Mouse (Mus musculus): Measurements from ENCODE around the gene Kcnj1. TPM values are rescaled to one million over a fixed set of nuclear protein-coding genes. Genes with fewer than 3 reads are reported as not detected.
A peak's percentile ranks its signal among the peaks of the same experiment; 100 is the strongest.

Gene Kcnj1
- total RNA-seq, 1 experiment from 2014 or later, result not detected

DNA sequence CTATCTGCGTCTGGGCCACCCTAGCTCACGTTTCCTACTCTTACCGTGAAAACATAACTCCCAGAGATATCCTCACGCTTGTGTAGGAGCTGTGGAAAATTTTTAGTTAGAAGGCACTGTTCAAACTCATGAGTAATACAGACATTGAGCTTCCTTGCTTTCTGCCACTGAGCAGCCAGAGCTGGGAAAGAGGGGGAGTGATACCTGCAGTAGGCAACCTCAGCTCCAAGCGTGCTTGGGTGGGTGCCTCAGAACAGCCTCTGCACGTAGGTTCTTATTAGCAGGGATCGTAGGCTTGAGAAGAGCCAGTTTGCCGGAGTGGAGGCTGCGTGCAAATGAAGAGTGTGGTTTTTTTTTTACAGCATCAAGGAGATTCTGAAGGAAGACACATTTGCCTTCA is 19.4 kb downstream of the Kcnj1 start:
- no peak for ATAC-seq (replicated peaks; ENCODE audit: low read depth, poor library complexity, severe bottlenecking)

DNA sequence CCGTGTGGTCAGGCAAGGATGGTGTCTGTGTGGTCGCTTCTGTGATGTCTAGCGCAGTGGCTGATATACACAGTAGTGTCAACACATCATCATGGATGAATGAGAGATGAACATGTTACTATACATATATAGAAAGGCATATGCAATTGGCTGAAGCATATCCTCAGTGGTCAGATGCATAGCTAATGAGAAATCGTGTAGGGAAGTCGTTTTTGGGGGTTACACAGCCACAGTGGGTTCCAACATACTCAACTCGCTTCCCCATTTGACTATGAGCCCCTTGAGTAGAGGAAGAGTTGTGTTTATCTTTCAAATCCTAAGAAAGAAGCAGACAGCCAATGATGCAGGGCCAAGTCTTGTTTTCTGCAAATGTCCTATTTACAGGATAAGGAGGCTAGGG is 20.4 kb downstream of the Kcnj1 start:
- 0 out of 2 replicates have a peak, but pooled peaks have one; percentile 8 for ATAC-seq (replicated peaks; ENCODE audit: low read depth, poor library complexity, severe bottlenecking)

DNA sequence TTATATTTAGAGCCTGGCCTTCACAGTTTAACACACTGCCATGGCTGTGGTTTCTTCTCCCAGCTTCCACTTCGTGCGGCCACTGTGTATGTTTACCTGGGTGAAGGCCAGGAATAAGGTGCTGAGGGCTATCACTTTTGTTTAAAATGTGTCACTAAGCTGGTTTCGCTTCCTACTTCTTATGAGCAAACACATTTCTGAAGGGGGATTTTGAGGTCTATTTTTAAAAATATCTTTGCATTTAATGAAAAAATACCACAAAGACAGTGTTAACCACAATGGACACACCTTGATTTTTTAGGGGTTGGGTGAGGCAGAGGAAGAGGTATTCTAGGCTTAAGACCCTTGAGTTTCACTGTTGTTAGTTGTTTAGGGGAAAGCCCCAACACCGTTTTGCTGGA is 22.5 kb downstream of the Kcnj1 start:
- ATAC-seq (replicated peaks; ENCODE audit: low read depth, poor library complexity, severe bottlenecking), result no peak; the same call in 1 of the 2 replicates

DNA sequence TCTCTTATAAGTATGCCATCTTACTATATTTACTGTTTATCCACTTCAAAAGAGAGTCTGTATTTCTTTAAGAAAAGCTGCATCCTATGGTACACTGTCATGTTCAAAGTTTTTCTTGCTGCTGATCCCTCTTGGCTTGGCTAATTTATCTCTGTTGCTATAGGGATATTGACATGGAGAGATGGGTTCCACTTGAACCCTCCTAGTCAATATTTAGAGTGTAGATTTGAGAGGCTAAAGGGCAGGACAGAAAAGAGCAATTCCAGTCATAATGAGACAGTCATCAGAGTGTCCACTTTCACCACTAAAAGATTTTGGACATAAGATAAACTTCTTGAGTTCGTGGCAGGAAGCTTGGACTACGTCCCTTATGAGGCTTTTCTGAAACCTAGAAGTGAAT is 27.9 kb downstream of the Kcnj1 start:
- ATAC-seq (replicated peaks; ENCODE audit: low read depth, poor library complexity, severe bottlenecking), result 0 out of 2 replicates have a peak, but pooled peaks have one; percentile 0

DNA sequence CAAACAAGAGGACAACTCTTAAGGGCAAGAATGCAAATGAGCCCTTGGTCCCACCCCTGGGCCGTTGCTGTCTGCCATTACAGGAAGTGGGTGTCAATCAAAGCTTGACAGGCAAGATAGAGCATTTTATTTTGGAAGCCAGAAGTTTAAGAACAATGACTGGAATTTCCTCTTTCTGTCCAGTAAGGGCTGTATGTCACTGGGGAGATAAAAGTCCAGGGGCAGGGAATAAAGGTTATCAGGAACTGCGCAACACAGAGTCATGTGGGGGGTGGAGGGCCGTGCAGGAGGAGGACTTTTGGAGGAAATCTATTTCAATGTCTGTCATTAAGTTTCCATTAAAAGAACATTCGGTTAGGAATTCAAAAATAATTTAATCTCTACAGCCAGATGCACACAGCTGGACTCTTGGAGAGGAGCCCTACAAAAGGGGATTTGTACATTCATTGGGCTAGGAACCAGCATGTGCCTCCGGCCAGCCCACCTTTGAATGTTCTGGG is 28.4 kb downstream of the Kcnj1 start:
- peak; percentile 74 for ATAC-seq (replicated peaks; ENCODE audit: low read depth, poor library complexity, severe bottlenecking)

DNA sequence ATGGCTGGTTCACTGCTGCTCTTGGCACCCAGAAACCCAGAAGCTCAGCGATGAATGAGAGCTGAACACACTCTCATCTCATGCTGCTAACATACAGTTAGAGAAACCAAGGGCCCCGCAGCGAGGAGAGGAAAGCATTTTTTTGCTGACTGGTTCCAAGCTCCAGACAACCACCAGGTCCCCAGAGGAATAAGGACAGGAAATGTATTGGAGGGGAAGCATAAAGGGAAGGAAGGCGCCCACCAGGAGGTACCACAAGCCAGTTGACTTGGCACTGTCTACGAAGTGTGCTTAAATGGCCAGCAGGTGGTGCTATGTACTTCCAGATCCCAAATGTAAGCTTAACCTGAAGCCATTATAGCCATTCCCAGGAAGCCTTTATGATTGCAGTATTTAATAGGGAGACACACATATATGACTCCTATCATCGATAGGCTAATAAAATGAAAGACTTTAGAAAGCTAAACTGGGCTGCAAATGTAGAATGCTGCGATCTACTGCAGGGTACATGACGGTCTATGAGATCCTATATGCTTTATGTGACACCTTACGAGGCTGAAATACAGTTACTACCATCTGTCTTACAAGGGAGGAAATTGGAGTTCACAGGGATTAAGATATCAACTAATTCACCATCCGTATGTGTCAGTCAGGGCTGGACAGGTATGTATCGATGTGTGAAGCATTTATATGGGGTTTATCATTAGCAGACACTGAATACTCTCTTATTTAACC is 33.1 kb downstream of the Kcnj1 start:
- peak; percentile 58 for ATAC-seq (replicated peaks; ENCODE audit: low read depth, poor library complexity, severe bottlenecking)

DNA sequence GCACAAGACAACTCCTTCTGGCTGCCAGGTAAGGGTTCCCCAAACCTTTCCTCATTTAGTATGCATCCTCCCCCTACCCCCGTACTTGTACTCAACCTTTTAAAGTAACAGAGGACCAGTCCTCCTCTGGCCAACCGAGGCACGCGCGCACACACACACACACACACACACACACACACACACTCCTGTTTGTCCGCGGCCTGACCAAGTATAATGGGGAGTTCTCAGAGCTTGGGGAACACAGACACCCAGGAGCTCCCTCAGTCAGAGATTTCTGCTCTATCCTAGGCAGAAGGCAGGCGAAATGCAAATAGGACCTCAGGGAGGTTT is 36.4 kb downstream of the Kcnj1 start:
- ATAC-seq (replicated peaks; ENCODE audit: low read depth, poor library complexity, severe bottlenecking), result no peak

DNA sequence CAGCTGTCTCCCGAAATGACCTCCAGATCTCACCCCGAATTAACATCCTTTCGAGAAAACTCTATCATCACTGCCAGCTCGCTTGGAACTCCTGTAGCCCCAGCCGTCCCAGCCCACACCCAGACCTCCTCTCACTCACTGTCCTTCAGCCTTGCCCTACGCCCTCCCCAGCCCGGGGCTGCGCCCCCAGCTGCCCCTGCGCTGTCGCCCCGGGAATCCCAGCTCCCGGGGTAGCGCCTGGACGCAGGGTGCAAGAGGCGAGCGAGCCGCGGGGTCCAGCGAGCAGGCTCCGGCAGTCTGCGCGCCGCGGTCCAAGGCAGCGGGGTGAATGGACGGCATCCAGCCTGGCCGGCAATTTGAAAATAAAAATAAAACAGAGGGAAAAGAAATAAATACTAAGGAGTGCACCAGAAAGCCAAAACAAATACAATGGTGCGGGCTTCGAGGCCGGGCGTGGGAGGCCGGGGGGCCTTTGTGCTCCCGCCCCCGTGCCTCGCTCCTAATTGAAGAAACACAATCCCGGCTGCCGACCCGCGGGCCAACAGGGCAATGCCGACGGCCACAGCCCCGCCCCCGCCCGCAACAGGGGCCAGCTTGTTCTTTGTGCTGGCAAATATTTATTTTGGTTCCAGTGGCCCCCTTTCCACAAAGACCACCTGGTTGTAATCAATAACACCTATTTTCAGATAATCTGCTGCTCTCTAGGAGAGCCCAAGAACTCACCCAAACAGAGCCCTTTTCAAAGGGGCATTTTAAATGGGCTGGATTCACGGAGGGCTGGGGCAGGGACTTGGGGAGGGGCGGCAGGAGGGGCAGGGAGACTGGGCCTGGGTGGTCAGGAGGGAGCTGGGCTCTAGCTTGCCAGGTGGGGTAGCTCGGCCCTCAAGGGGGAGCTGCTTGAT is 37.0 kb downstream of the Kcnj1 start:
- ATAC-seq (replicated peaks; ENCODE audit: low read depth, poor library complexity, severe bottlenecking), result peak; percentile 37; the same call in 1 of the 2 replicates

DNA sequence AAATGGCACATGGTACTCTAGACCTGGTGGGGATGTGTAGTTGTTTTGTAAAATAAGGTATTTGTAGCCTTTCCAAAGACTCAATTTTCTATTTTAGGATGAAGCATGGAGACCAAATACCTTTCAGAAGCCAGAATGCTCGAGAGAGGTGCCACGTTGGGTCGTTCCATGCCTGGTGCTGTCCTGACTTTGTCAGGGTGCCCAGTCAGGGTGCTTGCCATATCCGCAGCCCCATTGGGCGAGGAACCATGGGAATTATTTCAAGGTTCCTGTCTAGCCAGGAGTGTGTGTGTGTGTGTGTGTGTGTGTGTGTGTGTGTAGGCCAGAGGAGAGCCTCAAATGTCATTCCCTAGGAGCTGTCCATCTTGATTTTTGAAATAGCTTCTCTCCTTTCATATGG is 38.4 kb downstream of the Kcnj1 start:
- ATAC-seq (replicated peaks; ENCODE audit: low read depth, poor library complexity, severe bottlenecking), result no peak

DNA sequence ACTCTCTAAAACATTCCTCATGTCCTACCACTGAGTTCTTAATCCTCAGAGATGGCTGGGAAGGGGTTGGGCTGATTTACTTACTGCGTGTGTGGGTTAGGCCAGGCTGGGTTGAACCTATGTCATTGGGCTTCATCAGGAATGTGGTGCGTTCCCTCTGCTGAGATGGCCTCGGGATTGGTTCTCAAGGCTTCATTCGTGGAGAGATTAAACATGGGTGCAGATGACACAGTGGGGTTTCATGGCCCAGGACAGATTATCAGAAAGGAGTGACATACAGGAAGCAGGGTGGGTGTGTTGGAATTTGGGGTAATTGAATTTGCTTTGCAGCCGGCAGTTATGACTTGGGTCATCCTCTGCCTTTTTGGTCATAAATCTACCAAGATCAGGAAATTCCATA is 39.2 kb downstream of the Kcnj1 start:
- no peak for ATAC-seq (replicated peaks; ENCODE audit: low read depth, poor library complexity, severe bottlenecking)

DNA sequence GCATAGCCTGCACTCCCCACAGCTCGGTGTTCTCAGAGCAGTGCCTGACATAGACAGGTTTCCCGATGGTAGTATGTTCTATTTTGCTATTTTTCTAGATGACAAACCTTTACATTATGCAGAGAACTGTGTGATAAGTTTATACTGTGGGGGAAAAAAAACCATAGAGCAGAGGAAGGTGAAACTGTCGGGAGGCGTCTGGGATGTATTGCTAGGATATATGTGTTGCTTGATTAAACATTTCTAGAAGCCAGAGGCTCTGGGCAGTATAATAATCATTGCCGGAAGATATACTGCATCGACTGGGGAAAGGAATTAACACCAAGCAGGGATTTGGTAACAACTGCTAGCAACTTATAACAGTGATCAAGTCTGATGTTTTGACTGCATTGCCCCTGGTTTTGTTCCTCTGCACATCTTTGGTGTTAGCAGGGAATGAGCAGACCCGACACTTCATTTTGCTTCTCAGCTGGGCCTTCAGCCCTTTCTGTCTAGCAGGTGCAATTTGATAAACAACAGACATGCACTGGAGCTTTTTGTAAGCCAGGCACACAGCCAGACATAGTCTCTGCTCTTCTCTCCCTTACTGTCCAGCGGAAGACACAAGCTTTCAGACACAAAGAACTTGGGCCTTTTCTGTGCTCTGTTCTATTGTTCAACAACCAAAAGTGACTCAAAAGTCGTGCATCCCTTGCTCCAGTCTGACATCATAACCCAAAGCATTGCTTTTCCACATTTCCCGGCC is 40.7 kb downstream of the Kcnj1 start:
- ATAC-seq (replicated peaks; ENCODE audit: low read depth, poor library complexity, severe bottlenecking), result no peak

DNA sequence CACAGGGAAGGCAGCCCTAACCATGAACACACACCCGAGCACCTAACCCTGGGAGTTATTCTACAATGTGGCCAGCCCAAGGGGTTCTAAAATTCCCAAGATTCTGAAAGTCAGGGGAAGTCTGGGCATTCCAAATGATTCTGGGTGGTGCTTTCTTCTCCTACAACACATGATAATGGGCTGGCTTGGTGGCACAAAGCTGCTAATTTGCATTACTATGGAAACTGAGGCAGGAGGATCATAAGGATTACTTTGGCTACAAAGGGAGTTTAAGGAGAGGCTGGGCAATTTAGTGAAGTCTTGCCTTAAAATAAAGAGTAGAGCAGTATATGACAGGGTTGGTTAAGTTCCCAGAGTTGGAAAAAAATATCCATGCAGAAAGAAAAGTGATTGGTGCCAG is 42.7 kb downstream of the Kcnj1 start:
- ATAC-seq (replicated peaks; ENCODE audit: low read depth, poor library complexity, severe bottlenecking), result no peak

DNA sequence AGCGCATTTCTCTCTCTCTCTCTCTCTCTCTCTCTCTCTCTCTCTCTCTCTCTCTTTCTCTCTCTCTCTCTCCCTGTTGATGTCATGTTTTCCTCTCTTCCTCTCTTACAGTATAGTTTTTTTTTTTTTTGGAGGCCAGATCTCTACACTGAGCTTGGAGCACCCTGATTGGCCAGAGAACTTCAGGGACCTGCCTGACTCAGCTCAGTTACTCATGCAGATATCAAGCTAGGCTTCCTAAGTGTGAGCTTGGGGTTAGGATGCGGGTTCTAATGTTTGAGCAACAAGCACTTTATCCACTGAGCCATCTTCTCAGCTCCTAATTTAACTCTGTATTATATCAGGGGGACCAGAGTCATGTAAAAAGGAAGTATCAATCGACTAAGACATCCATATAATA is 43.7 kb downstream of the Kcnj1 start:
- ATAC-seq (replicated peaks; ENCODE audit: low read depth, poor library complexity, severe bottlenecking), result no peak

DNA sequence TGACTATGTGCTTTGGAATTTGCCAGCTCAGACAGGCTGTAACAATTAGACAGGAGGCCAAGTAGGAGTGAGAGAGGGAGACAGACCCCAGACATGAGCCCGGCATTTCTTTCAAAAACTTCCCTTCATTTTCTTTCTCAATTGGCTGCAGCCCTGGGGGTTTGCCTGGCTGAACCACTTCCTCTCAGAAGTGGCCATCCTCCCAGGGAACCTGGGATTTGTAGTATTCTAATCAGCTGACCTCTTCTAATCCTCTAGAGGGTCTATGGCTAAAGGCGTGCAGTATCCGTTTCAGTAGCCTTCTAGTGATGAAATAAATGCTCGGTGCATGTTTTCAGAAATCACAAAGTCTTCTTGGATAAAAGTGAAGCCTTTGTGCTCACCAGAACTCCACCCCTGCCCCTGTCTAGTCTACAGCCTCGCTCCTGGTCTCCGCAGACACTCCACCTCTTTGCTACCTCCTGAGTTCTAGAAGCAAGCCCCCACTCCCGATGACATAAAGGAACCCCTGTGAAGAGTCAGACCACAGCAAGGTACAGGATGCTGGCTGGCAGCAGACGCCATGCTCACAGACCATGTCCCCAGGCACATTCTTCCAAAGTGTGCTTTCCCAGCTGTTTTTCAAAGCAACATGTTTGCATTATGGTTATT is 45.3 kb downstream of the Kcnj1 start:
- no peak for ATAC-seq (replicated peaks; ENCODE audit: low read depth, poor library complexity, severe bottlenecking)

DNA sequence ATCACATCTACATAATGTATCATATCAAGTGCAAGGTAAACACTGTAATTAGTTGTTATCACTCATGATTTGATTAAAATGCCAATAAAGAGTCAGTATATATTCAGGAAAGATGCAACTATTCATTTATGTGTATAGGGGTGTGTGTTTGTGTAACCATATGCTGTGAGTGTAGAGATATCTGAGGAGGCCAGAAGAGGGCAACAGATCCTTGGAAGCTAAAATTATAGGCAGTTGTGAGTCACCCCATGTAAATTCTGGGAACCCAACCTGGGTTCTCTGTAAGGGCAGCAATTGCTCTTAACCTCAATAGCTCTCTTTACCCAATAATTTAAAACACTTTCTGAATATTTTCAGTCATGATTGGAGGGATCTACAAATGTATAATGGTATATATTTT is 48.4 kb downstream of the Kcnj1 start:
- no peak for ATAC-seq (replicated peaks; ENCODE audit: low read depth, poor library complexity, severe bottlenecking)

DNA sequence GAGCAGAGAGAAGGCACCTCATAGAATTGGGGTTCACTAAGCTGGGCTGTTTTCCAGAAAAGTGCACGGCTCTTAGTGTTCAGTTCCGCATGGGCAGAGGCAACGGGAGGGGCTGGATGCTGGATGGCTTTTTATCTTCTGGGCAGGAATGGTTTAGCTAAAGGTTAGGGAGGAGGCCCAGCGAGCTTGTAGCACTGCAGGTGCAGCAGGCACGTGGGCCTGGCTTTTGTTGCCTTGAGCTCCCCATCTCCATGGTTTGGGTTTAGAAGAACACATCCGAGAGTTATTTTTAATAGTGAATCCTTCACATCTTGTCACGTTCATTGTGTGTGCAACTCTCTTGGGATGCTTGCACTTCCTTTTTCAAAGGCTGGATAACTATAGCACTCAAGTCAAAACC is 53.0 kb downstream of the Kcnj1 start:
- ATAC-seq (replicated peaks; ENCODE audit: low read depth, poor library complexity, severe bottlenecking), result no peak

DNA sequence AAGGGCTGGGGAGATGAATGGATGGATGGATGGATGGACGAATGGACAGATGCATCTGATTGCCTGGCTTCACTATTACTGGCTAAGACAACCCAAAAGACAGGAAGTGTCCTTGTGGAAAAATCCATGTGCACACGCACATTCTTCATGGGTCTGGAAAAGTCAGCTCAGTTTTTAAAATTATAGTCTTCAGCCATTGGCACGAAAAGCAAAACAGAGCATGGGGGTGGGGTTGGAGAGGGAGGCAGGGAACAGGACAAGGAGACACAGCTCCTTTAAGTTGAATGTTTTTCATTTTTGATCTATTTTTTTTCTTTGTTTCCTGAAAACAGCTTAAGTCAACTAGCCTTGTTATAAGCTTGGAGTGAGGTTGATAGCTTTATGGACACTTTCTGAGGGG is 58.8 kb downstream of the Kcnj1 start:
- no peak for ATAC-seq (replicated peaks; ENCODE audit: low read depth, poor library complexity, severe bottlenecking)

DNA sequence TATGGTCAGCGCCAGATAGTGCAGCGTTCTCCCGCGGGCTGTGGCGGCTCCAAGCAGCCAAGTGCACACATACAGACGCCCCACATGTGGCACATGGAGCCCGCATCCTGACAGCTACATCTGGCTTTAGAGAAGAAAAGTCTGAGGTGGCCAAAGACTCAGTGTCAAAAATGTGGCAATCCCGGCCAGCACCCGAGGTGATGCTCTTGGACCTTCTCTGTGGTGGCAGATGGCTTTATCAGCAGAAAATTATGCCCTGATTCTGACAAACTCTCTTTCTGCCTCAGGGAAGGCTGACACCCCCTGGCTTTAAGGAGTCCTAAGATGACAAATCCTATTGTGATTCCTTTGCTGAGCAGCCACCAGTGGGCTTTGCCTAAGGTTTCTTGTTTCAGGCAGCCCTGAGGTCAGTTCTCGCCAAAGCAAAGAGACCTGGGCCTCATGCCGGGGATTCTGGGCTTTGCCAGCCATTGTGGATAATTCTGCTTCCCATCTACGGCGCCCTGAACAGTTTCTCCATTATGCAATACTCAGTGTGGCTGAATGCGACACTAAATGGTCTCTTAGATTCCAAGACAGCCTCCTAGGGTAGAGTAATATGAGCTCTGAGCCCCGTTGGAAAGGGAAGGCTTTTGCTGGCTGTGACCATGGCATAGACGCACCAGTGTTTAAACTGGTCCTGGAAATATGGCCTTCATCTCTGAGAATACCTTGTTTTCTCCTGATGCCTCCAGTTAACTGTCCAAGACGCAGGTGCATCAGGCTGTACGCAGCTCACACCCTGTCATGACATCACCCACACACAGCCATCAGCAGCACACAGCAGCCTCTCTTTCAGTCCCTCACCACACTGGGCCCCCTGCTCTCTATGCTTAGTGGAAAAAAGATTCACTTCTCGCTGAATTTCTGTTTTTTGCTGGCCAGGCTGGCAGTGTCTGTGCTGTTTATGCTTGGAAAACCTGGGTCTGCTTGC is 62.2 kb downstream of the Kcnj1 start:
- ATAC-seq (replicated peaks; ENCODE audit: low read depth, poor library complexity, severe bottlenecking), result no peak

DNA sequence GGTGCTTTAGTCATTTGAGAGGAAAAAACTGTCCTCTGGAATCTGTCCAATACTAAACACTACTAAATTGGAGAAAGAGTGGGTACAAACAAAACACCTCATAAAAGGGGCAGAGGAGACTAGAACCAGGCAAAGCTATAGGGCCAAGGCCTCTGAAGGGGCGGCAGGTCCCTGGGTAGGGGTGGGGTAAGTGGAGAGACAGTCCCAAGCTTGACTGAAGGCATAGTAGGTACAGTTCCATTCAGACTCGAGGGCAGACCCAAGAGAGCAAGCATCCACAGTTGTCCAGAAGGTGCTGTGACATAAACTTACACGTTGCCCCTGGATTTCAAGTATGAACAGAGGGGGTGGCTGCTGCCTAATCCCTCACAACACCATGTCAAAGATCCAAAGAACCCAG is 70.8 kb downstream of the Kcnj1 start:
- no peak for ATAC-seq (replicated peaks; ENCODE audit: low read depth, poor library complexity, severe bottlenecking)
